Mouse (Mus musculus): ENCODE measurements around the gene Pappa.

Pappa gene

DNA sequence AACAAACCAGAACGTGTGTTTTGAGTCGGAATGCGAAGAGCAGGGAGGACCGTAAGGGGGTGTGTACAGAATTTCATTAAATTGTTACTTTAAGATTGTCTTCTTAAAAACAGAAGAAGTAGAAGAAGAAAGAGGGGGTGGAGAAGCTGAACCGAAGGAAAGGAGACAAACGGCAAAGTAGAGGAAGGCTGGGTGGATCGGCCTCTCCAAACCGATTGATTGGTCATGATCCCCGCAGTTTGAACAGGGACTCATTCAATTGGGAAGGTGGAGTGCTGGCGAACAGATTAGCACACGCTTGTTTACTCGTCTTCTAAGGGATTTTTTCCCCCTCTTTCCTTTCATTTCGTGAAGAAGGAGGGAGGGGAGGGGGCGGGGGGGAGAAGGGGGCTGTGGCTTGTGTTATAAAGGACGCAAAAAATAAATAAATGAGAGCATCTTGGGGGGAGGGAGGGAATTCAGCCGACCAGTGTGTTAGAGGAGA, at the start of gene Pappa:
Gene Pappa, plus strand, starts transcription at position 434 of the 484 bp plus-strand sequence.
- DNase-seq = no peak

DNA sequence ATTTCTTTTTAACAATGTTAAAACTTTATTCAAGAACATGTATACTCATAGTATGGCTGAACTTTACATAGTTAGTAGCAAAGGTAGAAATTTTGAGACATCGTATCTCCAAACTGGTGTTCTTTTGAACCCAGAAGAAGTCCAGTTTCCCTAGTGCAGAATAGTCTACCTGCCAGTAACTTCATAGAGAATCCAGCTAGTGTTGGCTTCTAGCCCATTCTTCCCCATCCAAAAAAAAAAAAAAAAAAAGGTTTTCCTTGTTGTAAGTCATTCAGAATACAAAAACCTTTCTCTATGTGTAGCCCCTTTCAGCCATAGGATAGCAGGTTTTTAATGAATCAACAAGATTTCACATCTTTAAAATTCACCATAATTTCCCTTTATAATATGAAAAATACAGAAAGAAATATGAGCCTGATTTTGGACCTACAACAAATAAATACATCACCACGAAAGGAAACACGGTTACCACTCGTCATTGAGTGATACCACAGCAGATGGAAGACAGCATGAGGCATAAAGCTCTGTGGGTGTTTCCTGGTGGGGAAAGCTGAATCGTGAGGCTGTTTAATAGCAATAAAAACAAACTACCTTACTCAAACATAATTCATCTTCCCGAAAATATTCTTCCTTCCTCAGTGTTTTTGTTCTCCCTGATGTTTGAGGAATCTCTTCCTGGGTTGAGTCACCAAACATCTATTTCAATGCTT, 45.9 kb upstream of the Pappa start:
- DNase-seq = no peak

DNA sequence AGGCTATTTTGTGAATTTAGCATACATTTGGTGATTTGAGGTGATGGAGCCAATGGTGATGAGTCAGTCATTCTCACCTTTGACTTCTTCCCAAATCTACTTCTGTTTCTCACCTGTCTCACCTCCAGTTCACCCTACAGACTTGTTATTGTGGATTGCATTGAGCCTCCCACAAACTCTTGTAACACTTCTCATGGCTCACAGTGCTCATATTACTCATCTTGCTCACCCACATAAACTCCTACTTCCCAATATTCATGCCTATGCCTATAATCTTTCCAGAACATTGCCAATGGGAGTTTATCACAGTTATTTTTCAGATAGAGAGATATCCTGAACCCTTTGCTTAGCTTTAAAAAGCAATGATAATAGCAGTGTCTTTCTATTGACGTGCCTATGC, 37.1 kb upstream of the Pappa start:
- DNase-seq = no peak

DNA sequence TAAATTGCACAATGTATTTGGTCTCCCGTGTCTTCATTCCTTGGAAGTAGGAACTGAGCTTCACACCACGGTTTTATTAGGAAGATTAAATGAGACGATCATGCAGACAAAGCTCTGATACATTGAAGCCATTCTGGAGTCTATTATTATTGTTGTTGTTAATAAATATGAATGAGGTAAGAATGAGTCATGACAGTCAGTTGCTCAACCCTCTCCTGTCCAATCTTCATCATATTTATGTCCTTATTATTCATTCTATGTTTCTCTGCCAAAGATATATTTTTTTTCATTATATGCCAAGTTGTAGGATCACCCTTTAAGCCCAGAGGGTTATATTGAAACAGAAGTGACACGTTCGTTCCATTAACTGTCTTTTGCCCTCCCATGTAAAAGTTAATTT, 36.4 kb upstream of the Pappa start:
- no peak for DNase-seq

DNA sequence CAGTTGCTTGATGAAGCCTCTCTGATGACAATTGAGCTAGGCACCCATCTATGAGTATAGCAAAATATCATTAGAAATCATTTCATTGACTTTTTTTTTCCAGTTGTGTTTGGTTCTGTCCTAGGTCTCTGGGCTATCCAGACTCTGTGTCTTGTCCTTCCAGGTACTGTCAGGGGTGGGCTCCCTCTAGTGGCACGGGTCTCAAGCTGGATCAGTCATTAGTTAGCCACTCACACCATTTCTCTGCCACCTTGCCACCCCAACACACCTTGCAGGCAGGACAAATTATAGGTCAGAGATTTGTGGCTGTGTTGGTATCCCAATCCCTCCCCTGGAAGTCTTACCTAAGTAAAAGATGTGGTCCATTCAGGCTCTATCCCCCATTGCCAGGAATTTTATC, 31.8 kb upstream of the Pappa start:
- no peak for DNase-seq

DNA sequence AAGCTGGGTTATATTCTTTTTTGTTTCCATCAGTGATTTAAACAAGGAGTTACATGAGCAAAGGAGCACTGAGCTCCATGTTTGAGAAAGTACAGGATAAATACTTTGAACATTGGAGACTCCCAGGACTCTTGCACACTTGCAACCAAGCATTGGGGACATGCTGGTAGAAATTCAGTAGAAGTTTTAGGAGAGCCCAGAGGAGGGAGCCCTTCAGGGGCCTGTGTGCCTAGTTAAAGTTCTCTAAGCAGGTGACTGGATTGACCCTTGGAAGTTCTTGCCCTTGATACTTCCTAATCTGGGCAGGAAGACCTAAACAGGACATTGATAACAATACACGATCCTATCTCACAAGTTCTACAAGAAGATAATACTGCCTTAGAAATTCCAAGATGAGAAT, 3.6 kb upstream of the Pappa start:
- DNase-seq = no peak

DNA sequence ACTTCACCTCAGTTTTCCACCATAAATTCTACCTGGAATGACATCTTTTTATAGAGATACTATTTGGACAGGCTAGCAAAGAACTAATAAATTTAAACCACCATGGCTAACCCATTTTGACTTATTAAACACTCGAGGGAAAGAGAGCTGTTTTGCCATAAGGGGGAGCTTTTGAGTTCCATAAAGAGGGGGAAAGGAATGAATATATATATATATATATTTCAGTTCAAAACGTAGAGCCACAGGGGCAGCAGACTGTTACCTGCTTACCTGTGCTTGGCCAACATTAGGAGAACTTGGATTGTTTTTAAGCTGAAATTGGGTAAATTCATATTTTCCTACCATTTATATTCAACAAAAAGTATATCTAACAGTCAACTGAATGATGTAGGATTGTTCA, 1.1 kb upstream of the Pappa start:
- no peak for DNase-seq

DNA sequence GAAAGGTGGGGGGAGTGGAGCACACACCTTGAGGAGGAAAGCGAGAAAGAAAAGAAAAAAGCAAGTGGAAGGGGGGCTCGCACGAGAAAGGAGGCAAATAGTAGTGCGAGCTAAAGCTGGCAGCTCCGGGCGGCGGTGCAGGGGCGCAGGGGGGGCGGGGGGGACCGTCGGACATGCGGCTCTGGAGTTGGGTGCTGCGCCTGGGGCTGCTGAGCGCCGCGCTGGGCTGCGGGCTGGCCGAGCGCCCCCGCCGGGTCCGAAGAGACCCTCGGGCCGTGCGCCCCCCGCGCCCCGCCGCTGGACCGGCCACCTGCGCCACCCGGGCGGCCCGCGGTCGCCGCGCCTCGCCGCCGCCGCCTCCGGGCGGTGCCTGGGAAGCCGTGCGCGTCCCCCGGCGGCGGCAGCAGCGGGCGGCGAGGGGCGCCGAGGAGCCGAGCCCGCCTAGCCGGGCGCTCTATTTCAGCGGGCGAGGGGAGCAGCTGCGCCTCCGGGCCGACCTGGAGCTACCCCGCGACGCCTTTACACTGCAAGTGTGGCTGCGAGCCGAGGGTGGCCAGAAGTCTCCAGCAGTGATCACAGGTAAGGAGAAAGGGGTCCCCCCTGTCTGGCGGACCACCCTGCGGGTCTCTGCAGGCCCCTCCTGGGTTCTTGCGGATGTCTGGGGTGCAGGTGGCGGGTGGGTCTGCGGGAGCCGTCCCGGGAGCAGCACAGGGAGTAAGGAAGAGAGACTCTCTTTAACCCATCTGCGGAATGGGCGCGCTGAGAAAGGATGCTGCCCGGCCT, 586 bp downstream of the Pappa start:
- DNase-seq = no peak

DNA sequence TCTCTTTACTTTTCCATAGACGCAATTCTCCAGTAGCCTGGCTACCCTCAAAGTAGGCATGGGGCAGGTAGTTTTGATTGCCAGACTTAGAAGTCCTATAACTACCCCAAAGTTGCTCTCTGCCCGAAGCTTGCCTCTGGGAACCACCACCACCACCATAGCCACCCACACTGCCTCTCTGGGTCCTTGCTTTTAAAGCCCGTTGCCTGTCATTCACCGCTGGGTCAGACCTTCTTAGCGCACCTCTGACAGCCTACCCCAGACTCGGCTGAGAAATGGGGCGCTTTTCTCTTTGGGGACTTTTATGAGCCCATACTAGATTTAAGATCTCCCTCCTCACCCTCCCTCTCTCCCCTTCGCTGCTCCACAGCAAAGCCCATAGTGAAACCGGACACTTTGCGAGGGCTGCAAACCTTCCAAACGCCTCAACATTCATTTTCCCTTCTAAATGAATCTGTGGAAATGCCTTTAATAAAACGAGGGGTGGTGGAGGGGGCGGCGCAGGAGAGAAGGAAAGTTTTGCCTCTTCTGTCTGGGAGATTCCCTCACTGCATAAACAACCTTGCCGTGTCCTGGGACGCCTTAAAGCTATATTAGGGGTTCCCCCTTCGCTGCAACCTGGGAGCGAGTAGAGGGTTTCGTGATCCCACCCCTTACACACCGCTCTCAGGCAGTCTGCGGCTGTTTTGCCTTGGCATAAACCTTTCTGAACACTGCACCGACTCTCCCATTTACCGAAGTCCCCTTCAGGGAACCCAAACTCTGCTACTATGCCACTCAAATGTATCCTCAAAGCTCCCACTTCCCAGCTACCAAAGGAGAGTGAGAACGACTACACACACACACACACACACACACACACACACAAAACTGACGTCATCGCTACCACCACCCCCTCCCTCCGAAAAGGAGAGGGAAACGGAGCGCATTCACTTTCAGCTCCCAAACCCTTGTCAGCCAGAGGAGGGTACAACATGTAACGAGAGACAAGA, 1.7 kb downstream of the Pappa start:
- no peak for DNase-seq

DNA sequence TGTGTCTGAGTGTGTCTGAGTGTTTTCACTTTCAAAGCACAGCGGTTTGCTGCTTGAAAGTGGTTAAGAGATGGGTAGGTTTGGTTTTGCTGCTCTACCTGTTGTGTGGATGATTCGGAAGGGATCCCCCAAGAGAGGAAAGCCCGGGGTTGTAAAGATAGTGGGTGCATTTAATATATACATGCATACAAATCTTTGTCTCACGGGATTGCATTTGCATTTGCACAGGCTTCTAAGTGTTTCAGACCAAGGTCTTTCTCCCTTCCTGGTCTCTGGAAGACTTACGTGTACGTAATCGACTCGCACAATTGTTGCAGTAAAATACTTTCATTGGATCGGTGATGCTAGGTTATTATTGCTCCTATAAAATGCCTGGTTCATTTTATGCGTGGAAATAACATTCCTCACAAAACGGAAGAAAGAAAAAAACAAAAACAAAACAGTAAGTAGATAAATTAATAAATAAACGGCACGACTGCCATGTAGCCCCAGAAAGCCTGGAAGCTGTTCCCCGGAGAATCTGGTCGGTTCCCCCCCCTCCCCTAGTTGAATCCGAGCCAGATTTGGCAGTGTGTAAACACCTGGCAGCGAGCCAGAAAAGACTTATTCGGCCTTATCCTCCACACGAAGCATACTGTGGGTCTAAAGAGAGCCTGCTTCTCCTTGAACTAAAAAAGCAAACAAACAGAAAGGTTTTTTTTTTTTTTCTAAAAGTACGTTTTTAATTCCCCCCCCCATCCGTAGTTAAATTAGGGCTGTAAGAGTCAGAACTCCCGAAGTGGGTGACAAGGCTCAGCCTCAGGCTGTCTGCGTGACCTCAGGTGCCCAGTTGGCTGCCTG, 2.7 kb downstream of the Pappa start:
- no peak for DNase-seq

DNA sequence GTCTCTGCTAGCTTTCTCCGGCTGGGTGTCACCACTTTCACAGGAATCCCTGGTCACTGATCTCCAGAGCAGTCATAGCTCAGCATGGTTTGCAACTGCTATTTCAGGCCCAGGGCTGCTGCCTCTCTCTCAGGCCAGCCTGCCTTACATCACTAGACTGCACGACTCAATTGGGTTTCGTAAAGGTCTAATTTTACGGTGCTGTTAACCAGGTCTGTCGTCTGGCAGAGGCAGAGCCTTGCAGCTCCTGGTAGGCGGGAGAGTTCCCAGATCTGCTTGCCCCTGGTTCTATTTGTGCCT, 3.3 kb downstream of the Pappa start:
- DNase-seq = no peak

DNA sequence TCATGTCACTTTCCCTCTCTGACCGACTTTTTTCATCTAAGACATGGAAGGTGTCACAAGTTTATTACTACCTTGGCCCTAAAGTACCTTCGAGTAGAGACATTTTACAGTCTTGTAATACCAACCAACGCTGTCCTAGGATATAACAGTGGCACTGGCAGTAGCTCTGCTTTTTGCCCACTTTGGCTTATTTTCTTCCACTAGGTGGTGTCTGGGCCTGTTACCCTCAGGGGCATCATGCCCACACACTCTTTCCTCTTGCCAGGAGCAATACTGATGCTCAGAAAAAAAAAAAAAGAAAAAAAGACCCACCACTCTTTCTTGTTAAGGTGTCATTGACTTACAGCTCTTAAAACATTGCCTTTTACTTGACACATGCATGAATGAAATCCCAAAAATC, 8.7 kb downstream of the Pappa start:
- no peak for DNase-seq

DNA sequence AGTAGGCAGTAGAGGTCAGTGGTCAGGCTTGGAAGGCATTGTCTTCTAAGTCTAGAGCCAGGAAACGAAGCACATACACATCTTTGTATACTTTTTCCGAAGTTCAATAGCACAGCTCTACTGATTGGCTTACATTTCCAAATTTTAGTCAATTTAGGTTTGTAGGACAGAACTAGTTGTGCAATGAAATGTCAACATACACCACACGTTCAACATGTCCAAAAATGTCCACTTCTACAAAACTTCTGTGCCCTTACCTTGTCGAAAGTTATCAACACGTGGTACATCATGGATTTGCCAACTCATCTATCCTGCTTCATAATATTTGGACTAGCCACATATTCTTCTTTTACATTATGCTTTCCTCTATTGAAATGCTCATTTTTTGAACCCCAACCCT, 10.4 kb downstream of the Pappa start:
- DNase-seq = no peak

DNA sequence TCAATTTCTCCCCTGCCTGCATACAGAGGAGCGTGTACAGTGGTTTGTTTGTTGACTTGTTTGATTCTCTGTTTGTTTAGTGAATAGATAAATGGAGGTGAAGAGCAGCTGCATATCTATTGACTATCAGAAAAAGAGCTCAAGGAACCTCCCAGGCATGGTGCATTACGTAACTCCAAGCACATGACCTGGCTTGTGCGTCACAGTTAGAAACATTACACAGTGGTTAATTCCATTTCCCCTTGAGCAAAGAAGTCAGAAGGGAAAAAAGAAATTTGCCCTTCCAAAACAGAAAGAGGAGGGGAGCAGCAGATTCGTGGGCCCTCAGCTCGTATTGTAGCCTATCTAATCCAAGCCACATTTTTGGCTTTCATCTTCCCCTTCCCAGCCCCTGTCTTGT, 11.1 kb downstream of the Pappa start:
- no peak for DNase-seq

DNA sequence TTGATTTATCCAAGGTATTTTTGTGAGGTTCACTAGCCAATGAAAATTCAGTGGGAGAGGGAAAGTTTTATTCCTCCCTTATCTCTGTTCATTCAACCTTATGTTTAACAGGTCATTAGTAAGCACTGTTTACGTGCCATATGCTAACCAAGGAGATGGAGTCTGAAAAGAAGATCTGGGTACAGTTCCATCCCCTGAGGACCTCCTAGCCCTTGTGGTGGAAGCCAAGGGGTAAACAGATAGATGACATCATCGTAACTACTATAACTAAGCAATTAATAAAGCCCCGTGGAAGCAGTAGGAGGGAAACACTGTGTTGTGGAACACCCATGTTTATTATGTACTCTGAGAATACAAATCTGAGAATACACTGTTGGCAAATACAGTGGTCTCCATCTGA, 12.6 kb downstream of the Pappa start:
- no peak for DNase-seq

DNA sequence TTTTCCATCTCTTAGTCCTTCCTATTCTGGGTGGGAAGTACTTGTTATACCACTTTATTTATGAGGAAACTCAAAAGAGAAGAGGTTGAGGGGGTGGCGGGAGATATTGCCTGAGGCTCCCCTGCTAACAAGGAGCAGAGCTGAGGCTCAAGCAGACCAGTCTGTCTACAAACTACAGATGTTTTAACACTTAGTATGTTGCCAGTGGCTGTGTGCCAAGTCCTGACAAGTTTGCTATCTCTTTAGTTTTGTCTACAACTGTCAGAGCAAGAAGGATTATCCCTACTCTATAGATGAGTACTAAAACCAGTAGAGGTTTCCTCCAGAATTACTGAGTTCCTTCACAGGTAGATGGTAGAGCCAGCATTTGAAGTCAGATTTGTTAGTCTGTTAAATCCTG, 23.0 kb downstream of the Pappa start:
- DNase-seq = no peak

DNA sequence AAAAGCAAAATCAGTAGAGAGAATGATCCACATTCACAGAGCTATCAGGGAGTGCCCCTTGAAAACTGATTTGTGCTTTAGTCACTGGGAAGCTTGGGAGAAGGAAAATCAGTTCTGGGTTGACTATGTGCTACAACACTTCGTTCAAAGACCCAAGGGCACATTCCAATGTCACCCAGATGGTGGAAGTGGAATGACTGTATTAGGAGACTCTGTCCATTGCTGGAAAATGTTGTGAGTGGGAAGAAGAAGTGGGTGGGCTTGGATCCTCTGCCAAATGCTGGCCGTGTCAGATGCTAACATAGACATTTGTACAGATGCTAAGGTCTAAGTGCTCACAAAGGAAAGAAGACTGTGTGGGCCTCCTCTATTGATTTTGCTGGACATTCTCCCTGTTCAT, 29.6 kb downstream of the Pappa start:
- no peak for DNase-seq

DNA sequence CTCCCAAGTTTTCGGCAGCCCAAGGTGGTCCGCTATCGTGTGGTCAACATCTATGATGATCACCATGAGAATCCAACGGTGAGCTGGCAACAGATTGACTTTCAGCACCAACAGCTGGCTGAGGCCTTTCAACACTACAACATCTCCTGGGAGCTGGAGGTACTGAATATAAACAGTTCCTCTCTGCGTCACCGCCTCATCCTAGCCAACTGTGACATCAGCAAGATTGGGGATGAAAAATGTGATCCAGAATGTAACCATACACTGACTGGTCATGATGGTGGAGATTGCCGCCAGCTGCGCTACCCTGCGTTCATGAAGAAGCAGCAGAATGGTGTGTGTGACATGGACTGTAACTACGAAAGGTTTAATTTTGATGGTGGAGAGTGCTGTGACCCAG, 32.3 kb downstream of the Pappa start:
- no peak for DNase-seq

DNA sequence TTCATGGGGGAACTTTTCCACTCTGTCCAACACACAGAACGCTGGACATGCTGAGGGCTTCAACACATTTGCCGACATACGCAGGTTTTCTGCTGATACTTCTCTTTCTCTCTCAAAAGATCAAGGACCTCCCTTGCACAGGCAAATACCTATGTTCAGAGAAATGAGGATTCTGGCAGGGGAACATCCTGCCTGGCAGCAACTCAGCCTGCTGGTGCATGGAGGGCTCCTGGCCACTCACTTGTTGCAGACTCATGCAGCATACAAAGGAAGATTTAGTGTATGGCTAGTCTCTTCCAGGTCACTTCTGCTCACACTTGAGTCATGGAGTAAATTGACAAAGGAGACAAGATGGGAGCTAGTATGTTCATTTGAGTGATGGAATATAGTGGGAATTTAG, 34.7 kb downstream of the Pappa start:
- DNase-seq = no peak

DNA sequence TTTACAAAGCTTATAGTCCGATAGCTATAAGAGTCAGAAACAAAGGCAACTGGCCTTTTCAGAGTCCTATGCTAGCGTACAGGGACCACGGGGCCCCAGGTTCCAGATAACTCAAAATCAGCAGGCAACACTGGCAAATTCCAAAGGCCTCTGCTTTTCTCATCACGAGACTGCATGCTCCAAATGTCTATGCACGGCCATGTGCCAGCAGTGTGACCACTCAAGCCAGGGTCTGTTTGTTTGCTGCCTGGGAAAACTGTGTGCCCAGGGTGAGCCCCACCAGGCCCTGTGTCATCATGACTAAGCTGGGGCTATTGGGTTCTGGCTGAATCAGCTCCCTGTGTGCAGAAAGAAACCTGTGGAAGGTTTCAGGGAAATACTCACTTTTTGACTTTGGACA, 35.5 kb downstream of the Pappa start:
- no peak for DNase-seq

DNA sequence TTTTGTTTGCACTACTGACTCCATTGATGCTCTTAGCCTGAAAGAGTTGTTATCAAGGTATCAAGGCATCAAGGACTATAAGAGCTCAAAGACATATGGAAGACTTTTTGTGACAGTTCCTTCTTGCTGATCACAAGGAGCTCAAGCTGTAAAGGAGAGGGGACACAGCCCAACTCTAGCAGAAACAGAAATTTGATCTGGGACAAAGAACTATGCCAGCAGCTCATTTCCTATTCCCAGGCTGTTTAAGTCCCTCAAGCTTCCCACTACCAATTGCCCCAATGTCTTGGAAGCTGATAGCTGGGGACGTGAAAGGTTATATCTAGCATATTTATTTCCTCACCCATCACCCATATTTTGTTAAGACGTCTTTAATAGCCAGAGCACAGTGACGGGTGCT, 39.7 kb downstream of the Pappa start:
- DNase-seq = no peak

DNA sequence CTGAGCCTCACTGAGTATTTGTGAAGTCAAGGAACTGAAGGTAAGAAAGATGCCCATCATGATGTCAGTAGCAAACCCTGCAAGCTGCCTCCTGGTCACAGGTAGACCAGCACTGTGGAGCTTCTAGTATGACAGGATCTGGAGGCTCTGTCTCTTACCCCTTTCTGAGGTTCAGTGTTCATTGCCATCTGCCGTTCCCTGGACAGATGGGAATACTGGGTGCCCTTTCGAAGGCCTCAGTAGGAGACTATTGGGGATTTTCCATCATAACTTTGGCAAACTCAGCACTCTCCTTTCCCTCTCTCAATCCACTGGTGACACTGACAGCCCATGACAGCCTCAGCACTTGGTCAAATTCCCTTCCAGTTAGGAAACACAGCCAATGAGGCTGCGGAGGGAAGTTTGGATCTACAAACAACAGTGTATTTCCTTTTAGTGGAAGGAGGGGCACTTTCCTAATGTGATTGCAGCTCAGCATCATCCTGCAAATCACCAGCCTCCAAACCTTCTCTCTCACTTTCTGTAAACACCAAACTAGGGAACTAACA, 42.4 kb downstream of the Pappa start:
- no peak for DNase-seq

Measured in spleen, adult 18-20 months (tissue).